ENCODE assay signal across 8 mouse cellular contexts in genomic region chr6:57570170-57570974, GRCm38 (mm10). TPM values are rescaled to one million over a fixed set of nuclear protein-coding genes. Genes with fewer than 3 reads are reported as not detected.
DNase-seq lines count a peak whose midpoint lies in the region; ATAC-seq and TF ChIP-seq lines count a peak whose summit lies in the region.

No protein-coding gene starts in this region.

- H3K27me3 ChIP-seq in E14TG2a.4 (ENCODE audit: insufficient read depth, low read length): peaks cover 4% of the 10 kb centered on the region

- H3K36me3 ChIP-seq in E14TG2a.4 (ENCODE audit: insufficient read depth, low read length): no peaks in the 10 kb centered on the region

- peak; percentile 46; the same call in 1 of the 2 replicates for TF ChIP-seq CTCF in E14TG2a.4 (conservative IDR thresholded peaks at IDR 0.05; ENCODE audit: low read length)

- peak; percentile 12 for DNase-seq in gastrocnemius, postnatal 10 days
- no peak for DNase-seq in gastrocnemius, postnatal 36 days
- DNase-seq in cerebellum, adult 9-11 months: peak; percentile 18
- peak; percentile 24 to 46 for DNase-seq in kidney, postnatal 4 days
- peak; percentile 61 for DNase-seq in lung, postnatal 25 days (ENCODE audit: low spot score)
- peak; percentile 56 to 65 for DNase-seq in right cerebral cortex, adult 2 months (ENCODE audit: low spot score in 2 of 2)

- H3K9me3 ChIP-seq in E14TG2a.4 (ENCODE audit: low read length): peaks cover 3% of the 10 kb centered on the region; the same call in 1 of the 2 replicates

- intact Hi-C loops in gastrocnemius, postnatal 36 days (cut with DNase I): loop anchor here (2.0 kb wide), 1 partner anchor 138 kb away; no protein-coding TSS in a partner anchor

- peak; percentile 75 for ATAC-seq in granulocyte monocyte progenitor cell, adult 5-6 weeks (replicated peaks; ENCODE audit: poor library complexity, severe bottlenecking)

- H3K4me1 ChIP-seq in E14TG2a.4 (replicated peaks; ENCODE audit: low read depth, low read length): no peaks in the 10 kb centered on the region

- H3K4me3 ChIP-seq in E14TG2a.4 (replicated peaks; ENCODE audit: low read length): no peak overlapping the region

RNA-seq across cellular contexts. Expression of gene Herc6, which starts 10.4 kb away (rescaled TPM):
- 1 to 10 TPM; 1.5 to 1.9 TPM for total RNA-seq in gastrocnemius, postnatal 10 days (2021)
- 1 to 10 TPM; 1.8 TPM for total RNA-seq in gastrocnemius, postnatal 36 days (2021)
- total RNA-seq in granulocyte monocyte progenitor cell, adult 5-6 weeks (2014; fragmentation: Nextera tagmentation): 16.1 and 22.0 TPM in 2 replicates
- total RNA-seq in granulocyte monocyte progenitor cell, adult 5-6 weeks (2017): 5.1 and 8.2 TPM in 2 replicates

RNA-seq across cellular contexts. Expression of gene Ppm1k, which starts 35.1 kb away (rescaled TPM):
- total RNA-seq in gastrocnemius, postnatal 10 days (2021): 10 to 100 TPM in 1 of 2 experiments, 1 to 10 TPM in 1; 7.9 to 11.1 TPM
- 10 to 100 TPM; 12.3 to 14.7 TPM for total RNA-seq in gastrocnemius, postnatal 36 days (2021)
- total RNA-seq in granulocyte monocyte progenitor cell, adult 5-6 weeks (2014; fragmentation: Nextera tagmentation): 3.8 and 4.1 TPM in 2 replicates
- total RNA-seq in granulocyte monocyte progenitor cell, adult 5-6 weeks (2017): 21.3 and 30.2 TPM in 2 replicates

Comparison
In these comparisons a context has a peak if more than half of its experiments do, and no peak if none do; other contexts are left out.
1. DNase-seq: peak in gastrocnemius, postnatal 10 days (single experiment), cerebellum, adult 9-11 months (single experiment), kidney, postnatal 4 days (2 of 2), lung, postnatal 25 days (single experiment) and right cerebral cortex, adult 2 months (2 of 2); none in gastrocnemius, postnatal 36 days (0 of 2).